Mouse (Mus musculus) liver, postnatal 0 days (tissue): Measurements from ENCODE around the gene Myo5c.

Experiments
- CTCF ChIP-seq: sonication (generic); IDR thresholded peaks from 2 replicates; pipeline ENCODE4 v1.5.1; 2016; ENCODE audit warnings: antibody characterized with exemption, low read depth
- EP300 ChIP-seq: IDR thresholded peaks from 2 replicates; pipeline ENCODE4 v1.6.1; 2016; ENCODE audit warnings: antibody characterized with exemption, low read depth, mild to moderate bottlenecking

- TF ChIP-seq CTCF: no peak
- no peak for TF ChIP-seq EP300
Observed at GRCm38 (mm10) chr9:75316771-75317170, 85.0 kb downstream of the Myo5c start.
